Mouse (Mus musculus): ENCODE results near the gene Khnyn.

- TF ChIP-seq EP300 (IDR thresholded peaks at IDR 0.05; ENCODE audit: insufficient read depth, low read depth, low read length) (no peak), CTCF (IDR thresholded peaks at IDR 0.05; ENCODE audit: low read depth, low read length) (peak; percentile 9)
These were observed 17.8 kb upstream of the Khnyn start for GRCm38 (mm10) chr14:55866962-55867361.

Measured in ES-Bruce4 (cell line).